Mouse (Mus musculus): ENCODE measurements at regions not wholly inside any gene's neighbourhood (a gene's known extent, or its start where the extent isn't known, plus 50 kb on each side); places are given as distances from the start of the nearest gene placed in this dataset.

- no peak for DNase-seq (ENCODE audit: extremely low spot score, low read depth, low spot score)
Observed at GRCm38 (mm10) chr10:118758825-118759471, 111.1 kb downstream of the Dyrk2 start.

GRCm38 (mm10) chr10:118760441-118760840 lies 109.6 kb downstream of the Dyrk2 start:
- no peak for DNase-seq (ENCODE audit: extremely low spot score, low read depth, low spot score)

DNA sequence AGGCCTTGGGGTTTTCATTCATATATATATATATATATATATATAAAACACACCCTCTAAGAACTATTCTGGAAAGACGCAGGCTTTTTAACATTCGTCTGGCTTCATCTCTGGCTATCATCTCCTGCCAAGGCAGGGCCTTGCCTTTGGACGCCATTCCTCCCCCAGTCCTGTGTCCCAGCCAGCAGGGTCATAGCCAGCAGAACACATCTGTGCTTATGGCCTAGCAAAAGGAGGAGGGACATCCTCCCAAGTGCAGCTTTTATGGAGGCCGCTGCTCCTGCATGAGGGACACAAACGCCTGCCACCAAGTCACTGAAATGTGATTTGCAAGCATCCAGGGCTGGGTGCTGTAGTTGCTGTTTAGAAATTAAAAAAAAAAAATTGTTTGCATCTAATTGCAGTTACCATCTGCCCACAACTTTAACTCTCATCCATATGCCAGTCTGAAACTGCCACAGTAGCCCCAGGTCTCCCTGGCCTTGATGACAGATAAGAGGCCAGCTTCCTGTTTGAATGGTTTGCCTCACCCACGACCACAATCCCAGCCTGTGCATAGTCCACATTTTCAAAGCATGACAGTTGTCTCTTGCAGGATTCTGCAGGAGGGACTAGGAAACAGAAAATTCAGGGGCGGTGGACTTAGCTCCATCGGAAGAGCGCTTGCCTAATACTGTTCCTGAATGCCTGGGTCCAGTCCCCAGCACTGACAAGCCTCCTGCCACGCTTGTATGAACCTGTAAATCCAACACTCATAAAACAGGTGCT lies 108.7 kb downstream of the Dyrk2 start:
- DNase-seq (ENCODE audit: extremely low spot score, low read depth, low spot score): no peak

GRCm38 (mm10) chr10:118765051-118765450 lies 105.0 kb downstream of the Dyrk2 start:
- no peak for DNase-seq (ENCODE audit: extremely low spot score, low read depth, low spot score)

DNA sequence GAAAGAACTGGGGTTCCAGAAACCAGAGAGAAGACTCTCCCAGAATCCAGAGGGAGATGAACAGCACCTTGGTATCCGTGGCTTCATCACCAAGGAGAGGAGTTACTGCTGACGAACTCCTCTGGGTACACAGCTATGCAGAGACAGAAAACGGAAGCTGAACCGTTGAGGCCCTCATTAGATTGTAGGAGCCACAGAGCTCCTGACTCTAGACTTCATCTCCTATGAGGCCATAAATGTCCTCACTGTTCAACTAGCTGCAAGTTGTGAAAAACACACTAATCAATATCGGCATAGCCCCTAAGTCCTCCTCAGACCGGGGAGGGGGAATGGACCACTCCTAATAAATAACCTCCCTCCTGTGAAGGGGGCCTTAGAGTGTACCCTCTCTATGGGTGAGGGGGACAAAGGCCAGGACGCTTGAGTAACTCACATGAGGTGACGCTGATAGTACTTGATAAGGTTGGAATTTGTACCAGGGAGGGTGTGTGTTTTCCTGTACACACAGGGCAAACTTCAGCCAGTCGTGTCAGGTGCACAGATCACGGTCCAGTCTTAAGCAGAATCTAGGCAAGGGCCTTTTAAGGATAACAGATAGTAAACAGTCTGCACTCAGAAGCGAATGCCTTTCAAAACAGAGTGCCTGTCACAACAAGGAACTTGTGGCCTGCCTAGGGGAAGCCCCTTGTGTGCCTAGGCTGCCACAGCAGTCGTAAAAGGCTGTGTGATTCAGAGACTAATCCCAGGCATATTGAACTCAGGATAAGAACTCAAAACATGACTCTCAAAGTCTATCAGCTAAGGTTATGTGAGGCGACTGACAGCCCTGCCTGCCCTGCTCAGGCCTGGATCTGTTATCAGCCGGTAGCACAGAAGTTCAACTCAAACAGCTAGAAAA lies 104.2 kb downstream of the Dyrk2 start:
- DNase-seq (ENCODE audit: extremely low spot score, low read depth, low spot score): no peak

DNA sequence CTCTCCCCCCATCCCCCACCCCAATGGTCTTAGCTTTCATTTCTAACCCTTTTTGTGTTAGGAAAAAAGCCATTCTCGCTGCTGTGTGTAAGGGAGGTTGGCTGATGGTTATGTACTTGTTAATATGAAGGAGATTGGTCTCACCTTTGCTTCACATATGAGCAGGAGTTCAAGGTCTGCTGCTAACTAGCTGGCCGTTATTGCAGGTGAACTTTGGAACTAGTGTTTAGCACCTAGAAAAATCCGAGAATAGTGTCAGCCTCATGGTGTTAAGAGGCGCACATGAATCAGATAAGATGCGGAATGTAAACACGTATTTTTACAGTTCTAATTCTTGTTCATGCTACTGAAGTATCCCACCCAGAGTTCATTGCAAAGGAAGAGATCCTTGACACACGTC lies 103.2 kb downstream of the Dyrk2 start:
- no peak for DNase-seq (ENCODE audit: extremely low spot score, low read depth, low spot score)

GRCm38 (mm10) chr10:118769751-118770150 lies 100.3 kb downstream of the Dyrk2 start:
- DNase-seq (ENCODE audit: extremely low spot score, low read depth, low spot score): no peak

DNA sequence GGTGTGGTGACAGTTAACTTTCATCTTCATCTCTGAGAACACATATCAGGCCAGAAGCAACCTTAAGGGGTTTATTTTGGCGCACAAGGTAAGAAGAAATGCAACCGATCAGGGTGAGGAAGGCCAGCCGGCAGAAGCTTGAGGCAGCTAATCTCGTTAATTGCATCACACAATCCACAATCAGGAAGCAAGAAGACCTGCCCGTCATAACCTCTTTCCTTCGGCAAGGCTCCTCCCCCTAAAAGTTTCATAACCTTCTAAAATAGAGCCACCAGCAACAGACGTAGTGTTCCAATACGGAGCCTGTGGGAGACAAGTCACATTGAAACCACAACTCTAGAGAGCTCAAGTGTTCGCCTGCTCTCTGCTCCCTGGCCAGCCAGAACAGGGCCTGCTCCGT lies 91.4 kb downstream of the Dyrk2 start:
- DNase-seq (ENCODE audit: extremely low spot score, low read depth, low spot score): no peak

DNA sequence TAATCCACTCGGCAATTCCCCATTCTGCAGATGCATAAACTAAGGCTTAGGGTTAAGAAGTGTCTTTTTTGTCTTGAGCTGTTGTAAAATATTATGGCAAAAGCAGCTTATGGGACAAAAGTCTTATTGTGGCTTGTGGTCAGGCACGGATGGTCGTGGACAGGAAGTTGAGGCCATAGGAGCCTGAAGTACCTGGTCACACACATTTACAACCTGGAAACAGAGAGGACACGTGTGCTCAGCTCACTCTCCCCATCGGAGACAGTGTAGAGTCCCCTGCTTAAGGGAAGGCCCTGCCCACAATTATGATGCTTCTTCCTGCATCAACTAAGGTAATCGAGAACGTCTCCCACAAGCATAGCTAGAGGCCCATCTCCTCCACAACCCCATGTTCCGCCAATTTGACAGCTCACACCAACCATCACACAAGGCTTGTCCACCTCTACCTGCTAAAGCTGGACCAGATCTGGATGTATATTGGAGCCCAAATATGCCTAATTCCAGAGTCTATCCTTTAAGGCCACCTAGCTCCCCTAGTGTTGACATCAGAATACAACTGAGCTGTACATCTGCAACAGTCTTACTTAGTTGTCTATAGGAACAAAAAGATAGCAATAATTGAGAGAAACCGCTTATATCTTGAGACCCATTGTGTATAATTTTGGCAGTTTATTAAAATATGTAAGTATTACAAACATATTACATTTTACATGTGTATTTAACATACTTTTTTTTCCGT lies 89.0 kb downstream of the Dyrk2 start:
- DNase-seq (ENCODE audit: extremely low spot score, low read depth, low spot score): no peak

GRCm38 (mm10) chr10:118781811-118782232 lies 88.2 kb downstream of the Dyrk2 start:
- DNase-seq (ENCODE audit: extremely low spot score, low read depth, low spot score): no peak

GRCm38 (mm10) chr10:118782646-118783045 lies 87.4 kb downstream of the Dyrk2 start:
- DNase-seq (ENCODE audit: extremely low spot score, low read depth, low spot score): no peak

DNA sequence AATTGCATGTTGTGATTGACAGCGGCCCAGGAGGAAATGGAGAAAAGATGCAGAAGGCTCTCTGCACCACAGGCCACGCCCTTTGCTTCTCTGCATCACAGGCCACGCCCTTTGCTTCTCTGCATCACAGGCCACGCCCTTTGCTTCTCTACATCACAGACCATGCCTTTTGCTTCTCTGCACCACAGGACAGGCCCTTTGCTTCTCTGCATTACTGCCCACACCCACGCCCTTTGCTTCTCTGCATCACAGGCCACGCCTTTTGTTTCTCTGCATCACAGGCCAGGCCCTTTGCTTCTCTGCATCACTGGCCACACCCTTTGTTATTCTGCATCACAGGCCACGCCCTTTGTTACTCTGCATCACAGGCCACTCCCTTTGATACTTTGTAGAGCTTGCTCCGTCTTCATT lies 82.7 kb downstream of the Dyrk2 start:
- no peak for DNase-seq (ENCODE audit: extremely low spot score, low read depth, low spot score)

DNA sequence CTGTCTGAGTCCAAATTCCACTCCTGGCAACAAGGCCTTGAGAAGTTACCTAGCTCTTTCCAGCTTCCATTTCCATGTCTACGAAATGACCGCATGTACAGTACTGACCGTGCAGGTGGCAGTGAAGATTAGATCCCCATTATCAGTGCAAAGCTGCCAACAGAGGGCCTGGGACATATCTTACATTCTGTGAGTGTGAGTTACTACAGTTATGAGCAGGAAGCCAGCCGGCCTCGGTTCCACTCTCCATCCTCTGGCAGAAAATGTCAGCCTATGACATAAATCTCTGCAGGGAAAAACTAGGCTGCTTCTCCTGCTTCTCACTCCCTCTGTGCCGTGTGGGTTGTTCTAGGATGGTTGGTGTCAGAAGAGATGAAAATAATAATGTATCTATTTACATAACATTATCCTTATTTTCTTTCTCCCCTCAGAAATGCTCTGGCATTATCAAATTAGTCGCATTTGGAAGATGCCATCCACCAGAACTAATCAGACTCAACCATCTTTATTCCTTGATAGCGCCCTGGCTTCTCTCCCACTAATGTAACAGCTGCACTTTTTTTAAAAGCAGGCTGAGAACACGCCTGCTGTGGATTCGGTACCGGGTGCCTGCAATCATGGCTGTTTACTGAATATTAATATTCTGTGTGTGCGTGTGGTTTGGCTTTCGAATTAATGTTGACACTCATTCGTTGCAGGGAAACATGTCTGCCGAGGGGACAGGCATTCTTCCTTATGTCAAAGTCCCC lies 77.5 kb downstream of the Dyrk2 start:
- DNase-seq (ENCODE audit: extremely low spot score, low read depth, low spot score): no peak

- no peak for DNase-seq (ENCODE audit: extremely low spot score, low read depth, low spot score)
Observed at GRCm38 (mm10) chr10:118793794-118794193, 76.2 kb downstream of the Dyrk2 start.

DNA sequence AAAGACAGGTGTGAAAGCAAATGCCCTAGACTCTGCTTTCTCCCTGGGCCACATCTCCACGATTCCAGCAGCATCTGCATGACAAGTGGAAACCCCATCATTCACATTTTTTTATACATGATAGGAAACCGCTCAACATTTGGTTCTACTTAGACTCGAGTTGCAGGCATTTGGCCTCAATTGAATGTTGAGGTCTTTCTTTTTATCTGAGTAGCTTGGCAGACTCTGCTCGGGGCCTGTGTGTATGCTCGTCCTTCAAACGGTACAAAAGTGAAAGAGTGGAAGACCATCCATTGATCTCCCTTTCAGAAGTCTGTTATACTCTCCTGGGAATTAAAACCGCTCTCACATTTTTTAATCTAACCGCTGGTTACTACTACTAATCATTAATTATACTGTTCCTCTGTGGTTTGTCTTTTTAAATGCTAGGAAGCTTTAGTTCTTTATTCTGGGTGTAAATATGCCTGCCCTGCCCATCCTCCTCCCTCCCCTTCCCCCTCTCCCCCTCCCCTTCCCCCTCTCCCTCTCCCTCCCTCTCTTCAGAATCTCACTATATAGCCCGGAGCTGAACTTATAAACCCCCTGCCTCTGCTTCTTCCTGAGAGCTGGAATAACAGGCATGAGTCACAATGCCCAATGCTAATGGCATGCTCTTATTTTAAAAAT lies 75.5 kb downstream of the Dyrk2 start:
- no peak for DNase-seq (ENCODE audit: extremely low spot score, low read depth, low spot score)

DNA sequence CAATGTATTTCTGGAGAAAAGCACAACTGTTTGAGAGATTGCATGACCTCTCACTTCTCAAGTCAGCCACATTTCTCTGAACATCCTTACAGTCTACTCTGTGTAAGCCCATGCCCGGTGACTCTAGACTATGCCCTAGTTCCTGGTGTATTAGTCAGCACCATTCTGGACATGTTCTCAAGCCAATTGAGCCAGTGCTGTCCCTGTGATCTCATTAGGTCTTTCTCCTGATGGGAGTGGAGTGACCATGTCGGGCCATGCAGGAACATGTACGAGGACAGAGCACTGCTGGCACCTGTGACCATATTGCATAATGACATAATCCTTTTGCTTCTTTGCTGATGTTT lies 75.0 kb downstream of the Dyrk2 start:
- DNase-seq (ENCODE audit: extremely low spot score, low read depth, low spot score): no peak

DNA sequence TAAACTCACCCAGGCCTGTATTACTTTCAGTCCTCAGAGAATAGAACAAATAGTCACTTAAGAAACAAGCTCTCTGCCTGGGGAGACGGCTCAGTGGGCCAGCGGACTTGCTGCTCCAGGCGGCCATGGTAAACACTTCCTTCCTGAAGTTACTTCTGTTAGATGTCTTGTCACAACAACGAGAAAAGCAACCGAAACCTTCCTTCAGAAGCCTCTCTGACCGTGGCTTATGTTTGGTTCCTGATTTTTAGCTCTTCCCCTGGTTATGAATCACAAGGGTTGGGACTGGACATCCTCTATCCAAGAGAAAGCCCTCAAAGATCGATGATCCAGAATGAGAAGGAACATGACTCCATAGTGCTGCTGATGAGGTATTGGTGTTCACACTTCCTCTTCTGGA lies 73.5 kb downstream of the Dyrk2 start:
- DNase-seq (ENCODE audit: extremely low spot score, low read depth, low spot score): no peak

GRCm38 (mm10) chr10:118797256-118797655 lies 72.8 kb downstream of the Dyrk2 start:
- DNase-seq (ENCODE audit: extremely low spot score, low read depth, low spot score): no peak

- no peak for DNase-seq (ENCODE audit: extremely low spot score, low read depth, low spot score)
Observed at GRCm38 (mm10) chr10:118799767-118800166, 70.2 kb downstream of the Dyrk2 start.
